Mouse (Mus musculus) kidney, embryonic 15.5 days (tissue): ENCODE data around the gene Rnf166. TPM values are rescaled to one million over a fixed set of nuclear protein-coding genes. Genes with fewer than 3 reads are reported as not detected.

ENCODE experiments used
- ATAC-seq: fragments of 200-750 bp; cut with Nextera tagmentation; replicated peaks from 2 replicates; pipeline ENCODE4 v1.8.0; 2017; ENCODE audit warnings: moderate TSS enrichment; ENCODE audit not compliant: low FRiP score
- H3K27ac ChIP-seq: fragments of 300-500 bp; sonication (generic); 2 replicates; pipeline ENCODE4 v1.5.1; 2015; ENCODE audit warnings: mild to moderate bottlenecking, inconsistent platforms
- H3K27me3 ChIP-seq: fragments of 300-500 bp; sonication (generic); 2 replicates; pipeline ENCODE4 v1.6.1; 2015; ENCODE audit warnings: inconsistent platforms
- H3K36me3 ChIP-seq: fragments of 300-500 bp; sonication (generic); 2 replicates; pipeline ENCODE4 v1.6.1; 2015; ENCODE audit warnings: inconsistent platforms
- H3K4me1 ChIP-seq: fragments of 300-500 bp; sonication (generic); 2 replicates; pipeline ENCODE4 v1.6.1; 2015; ENCODE audit warnings: inconsistent platforms
- H3K4me2 ChIP-seq: fragments of 300-500 bp; sonication (generic); 2 replicates; pipeline ENCODE4 v1.6.1; 2015; ENCODE audit warnings: moderate library complexity, mild to moderate bottlenecking, inconsistent platforms
- H3K4me3 ChIP-seq: fragments of 300-500 bp; sonication (generic); replicated peaks from 2 replicates; pipeline ENCODE4 v1.5.1; 2015; ENCODE audit warnings: mild to moderate bottlenecking, inconsistent platforms
- H3K9ac ChIP-seq: fragments of 300-500 bp; sonication (generic); 2 replicates; pipeline ENCODE4 v1.6.1; 2015; ENCODE audit warnings: mild to moderate bottlenecking, inconsistent platforms
- H3K9me3 ChIP-seq: fragments of 300-500 bp; sonication (generic); replicated peaks from 2 replicates; pipeline ENCODE4 v1.6.1; 2016; ENCODE audit warnings: inconsistent platforms
- WGBS: fragments of 180-500 bp; shearing (Covaris S2); methylation state at CpG from one replicate; pipeline ENCODE4 v1.1.7; 2015; ENCODE audit warnings: mixed read lengths; 5-methylcytosine and 5-hydroxymethylcytosine counted together
- polyA plus RNA-seq: library from polyadenylated mRNA; unstranded; fragments of >200 nt; fragmentation: Nextera tagmentation; extraction: Ambion mirVana; gene quantifications from 2 replicates; pipeline ENCODE4 v1.2.1, GENCODE M21; 2015

Rnf166 gene
- polyA plus RNA-seq, result 37.7 and 39.8 TPM in 2 replicates

- H3K9ac ChIP-seq, result peak within 1 kb of the TSS; percentile 96
Observed at GRCm38 (mm10) chr8:122475580-122476320, at the start of gene Rnf166, which contains the start of gene Ctu2. Gene Rnf166 (minus strand): TSS chr8:122476064. Gene Ctu2 (plus strand): TSS chr8:122476143.

GRCm38 (mm10) chr8:122525004-122525403 lies 49.1 kb upstream of the Rnf166 start:
- Histone ChIP-seq H3K4me2 (no peak overlapping the region), H3K36me3 (no peaks in the 10 kb centered on the region), H3K27ac (peak overlapping the region; percentile 87), H3K4me1 (peaks cover 65% of the 10 kb centered on the region), H3K4me3 (no peak overlapping the region), H3K27me3 (no peaks in the 10 kb centered on the region), H3K9ac (no peak overlapping the region), H3K9me3 (no peaks in the 10 kb centered on the region)
- WGBS, result 73% methylated on average over 6 of the region's 6 CpGs
- ATAC-seq, result no peak

More at GRCm38 (mm10) chr8:122475580-122476320, at the start of gene Rnf166, which contains the start of gene Ctu2:
- Histone ChIP-seq H3K27ac (peak within 1 kb of the TSS; percentile 65), H3K36me3 (peaks cover 60% of the 10 kb centered on the region), H3K27me3 (no peaks in the 10 kb centered on the region), H3K4me1 (peaks cover 25% of the 10 kb centered on the region), H3K9me3 (no peaks in the 10 kb centered on the region), H3K4me2 (peak within 1 kb of the TSS; percentile 77), H3K4me3 (peak within 1 kb of the TSS; percentile 100)
- ATAC-seq, result peak; percentile 92
- under 1% methylated on average over 92 of the region's 103 CpGs for WGBS

- no peak overlapping the region for H3K4me2 ChIP-seq
- peaks cover 70% of the 10 kb centered on the region for H3K4me1 ChIP-seq
- ATAC-seq, result 0 out of 2 replicates have a peak, but pooled peaks have one; percentile 30
- no peaks in the 10 kb centered on the region for H3K9me3 ChIP-seq
- no peak overlapping the region for H3K4me3 ChIP-seq
- H3K27me3 ChIP-seq, result no peaks in the 10 kb centered on the region
- WGBS, result 45% methylated on average over 6 of the region's 6 CpGs
- no peaks in the 10 kb centered on the region for H3K36me3 ChIP-seq
- H3K27ac ChIP-seq, result peak overlapping the region; percentile 87
- no peak overlapping the region for H3K9ac ChIP-seq
Observed at GRCm38 (mm10) chr8:122524506-122524905, 48.6 kb upstream of the Rnf166 start.

GRCm38 (mm10) chr8:122523652-122524360 lies 47.9 kb upstream of the Rnf166 start:
- Histone ChIP-seq H3K27ac (peak overlapping the region; percentile 87), H3K4me3 (no peak overlapping the region), H3K4me2 (peak overlapping the region; percentile 47), H3K9me3 (no peaks in the 10 kb centered on the region), H3K27me3 (no peaks in the 10 kb centered on the region), H3K36me3 (no peaks in the 10 kb centered on the region), H3K4me1 (peaks cover 74% of the 10 kb centered on the region), H3K9ac (peak overlapping the region; percentile 38; the same call in 1 of the 2 replicates)
- no peak for ATAC-seq
- WGBS, result 13% methylated on average over 23 of the region's 23 CpGs

- Histone ChIP-seq H3K4me3 (no peak overlapping the region), H3K9me3 (no peaks in the 10 kb centered on the region), H3K27me3 (no peaks in the 10 kb centered on the region), H3K9ac (no peak overlapping the region; the same call in 1 of the 2 replicates), H3K36me3 (no peaks in the 10 kb centered on the region), H3K4me2 (peak overlapping the region; percentile 47), H3K4me1 (peaks cover 82% of the 10 kb centered on the region), H3K27ac (peak overlapping the region; percentile 87)
- peak; percentile 26; the same call in 1 of the 2 replicates for ATAC-seq
- WGBS, result 40% methylated on average over 14 of the region's 14 CpGs
Observed at GRCm38 (mm10) chr8:122522796-122523651, 47.2 kb upstream of the Rnf166 start.

- Histone ChIP-seq H3K4me2 (no peak overlapping the region), H3K9me3 (no peaks in the 10 kb centered on the region), H3K36me3 (no peaks in the 10 kb centered on the region), H3K9ac (no peak overlapping the region), H3K27me3 (no peaks in the 10 kb centered on the region), H3K4me1 (peaks cover 83% of the 10 kb centered on the region), H3K27ac (peak overlapping the region; percentile 78), H3K4me3 (no peak overlapping the region)
- WGBS, result 77% methylated on average over 11 of the region's 11 CpGs
- no peak for ATAC-seq
Observed at GRCm38 (mm10) chr8:122520611-122521010, 44.7 kb upstream of the Rnf166 start.

GRCm38 (mm10) chr8:122517541-122518190 lies 41.8 kb upstream of the Rnf166 start:
- WGBS, result 13% methylated on average over 6 of the region's 6 CpGs
- H3K4me1 ChIP-seq, result peaks cover 70% of the 10 kb centered on the region
- peak overlapping the region; percentile 88 for H3K27ac ChIP-seq
- H3K36me3 ChIP-seq, result peaks cover 3% of the 10 kb centered on the region; the same call in 1 of the 2 replicates
- H3K27me3 ChIP-seq, result no peaks in the 10 kb centered on the region
- no peaks in the 10 kb centered on the region for H3K9me3 ChIP-seq
- no peak overlapping the region; the same call in 1 of the 2 replicates for H3K9ac ChIP-seq
- H3K4me3 ChIP-seq, result no peak overlapping the region
- peak; percentile 52; the same call in 1 of the 2 replicates for ATAC-seq
- peak overlapping the region; percentile 30; the same call in 1 of the 2 replicates for H3K4me2 ChIP-seq

- H3K4me3 ChIP-seq, result no peak overlapping the region
- H3K9ac ChIP-seq, result no peak overlapping the region
- H3K27me3 ChIP-seq, result no peaks in the 10 kb centered on the region
- no peak for ATAC-seq
- H3K4me2 ChIP-seq, result no peak overlapping the region
- peaks cover 6% of the 10 kb centered on the region; the same call in 1 of the 2 replicates for H3K36me3 ChIP-seq
- no peaks in the 10 kb centered on the region for H3K9me3 ChIP-seq
- H3K27ac ChIP-seq, result no peak overlapping the region
- 88% methylated on average over 14 of the region's 14 CpGs for WGBS
- peaks cover 83% of the 10 kb centered on the region for H3K4me1 ChIP-seq
Observed at GRCm38 (mm10) chr8:122515699-122516098, 39.8 kb upstream of the Rnf166 start.

- 59% methylated on average over 7 of the region's 7 CpGs for WGBS
- Histone ChIP-seq H3K27ac (peak overlapping the region; percentile 83; the same call in 1 of the 2 replicates), H3K36me3 (peaks cover 6% of the 10 kb centered on the region; the same call in 1 of the 2 replicates), H3K27me3 (no peaks in the 10 kb centered on the region), H3K4me1 (peaks cover 53% of the 10 kb centered on the region), H3K9ac (no peak overlapping the region), H3K4me3 (no peak overlapping the region), H3K9me3 (no peaks in the 10 kb centered on the region), H3K4me2 (no peak overlapping the region)
- ATAC-seq, result no peak
Observed at GRCm38 (mm10) chr8:122512392-122512791, 36.5 kb upstream of the Rnf166 start.

- Histone ChIP-seq H3K9me3 (no peaks in the 10 kb centered on the region), H3K27me3 (no peaks in the 10 kb centered on the region), H3K9ac (peak overlapping the region; percentile 21; the same call in 1 of the 2 replicates), H3K4me3 (no peak overlapping the region), H3K27ac (peak overlapping the region; percentile 83), H3K36me3 (peaks cover 7% of the 10 kb centered on the region; the same call in 1 of the 2 replicates), H3K4me1 (peaks cover 45% of the 10 kb centered on the region), H3K4me2 (no peak overlapping the region)
- 27% methylated on average over 16 of the region's 16 CpGs for WGBS
- ATAC-seq, result peak; percentile 34
Observed at GRCm38 (mm10) chr8:122511552-122511951, 35.7 kb upstream of the Rnf166 start.

- Histone ChIP-seq H3K9me3 (no peaks in the 10 kb centered on the region), H3K4me1 (peaks cover 16% of the 10 kb centered on the region), H3K9ac (no peak overlapping the region), H3K27me3 (no peaks in the 10 kb centered on the region), H3K36me3 (peaks cover 68% of the 10 kb centered on the region), H3K4me2 (no peak overlapping the region), H3K4me3 (no peak overlapping the region), H3K27ac (no peak overlapping the region)
- WGBS, result 27% methylated on average over 10 of the region's 10 CpGs
- 0 out of 2 replicates have a peak, but pooled peaks have one; percentile 10 for ATAC-seq
Observed at GRCm38 (mm10) chr8:122500856-122501255, 25.0 kb upstream of the Rnf166 start.
